Mouse (Mus musculus) hindbrain, embryonic 16.5 days (tissue): Measurements from ENCODE around the gene Mcemp1. TPM values are rescaled to one million over a fixed set of nuclear protein-coding genes. Genes with fewer than 3 reads are reported as not detected.

Source experiments
- ATAC-seq: fragments of 200-750 bp; cut with Nextera tagmentation; 2 replicates; pipeline ENCODE4 v1.8.0; 2017; ENCODE audit warnings: moderate TSS enrichment, moderate library complexity
- H3K27ac ChIP-seq: fragments of 300-500 bp; sonication (generic); 2 replicates; pipeline ENCODE4 v1.5.1; 2014; ENCODE audit warnings: low read depth, mild to moderate bottlenecking, control low read depth, low read length, moderate library complexity
- H3K27me3 ChIP-seq: fragments of 300-500 bp; sonication (generic); replicated peaks from 2 replicates; pipeline ENCODE4 v1.6.1; 2014; ENCODE audit warnings: low read length; ENCODE audit not compliant: control insufficient read depth, insufficient read depth
- H3K36me3 ChIP-seq: fragments of 300-500 bp; sonication (generic); 2 replicates; pipeline ENCODE4 v1.6.1; 2014; ENCODE audit warnings: mild to moderate bottlenecking, low read length, moderate library complexity, mixed read lengths; ENCODE audit not compliant: control insufficient read depth, insufficient read depth
- H3K4me1 ChIP-seq: fragments of 300-500 bp; sonication (generic); 2 replicates; pipeline ENCODE4 v1.6.1; 2014; ENCODE audit warnings: low read depth, low read length; ENCODE audit not compliant: control insufficient read depth, insufficient read depth
- H3K4me2 ChIP-seq: fragments of 300-500 bp; sonication (generic); 2 replicates; pipeline ENCODE4 v1.6.1; 2014; ENCODE audit warnings: mild to moderate bottlenecking, low read length, control low read depth, moderate library complexity
- H3K4me3 ChIP-seq: fragments of 300-500 bp; sonication (generic); 2 replicates; pipeline ENCODE4 v1.5.1; 2014; ENCODE audit warnings: mild to moderate bottlenecking, low read length, control low read depth, moderate library complexity
- H3K9ac ChIP-seq: fragments of 300-500 bp; sonication (generic); 2 replicates; pipeline ENCODE4 v1.6.1; 2014; ENCODE audit warnings: low read depth, mild to moderate bottlenecking, control low read depth, low read length, moderate library complexity
- H3K9me3 ChIP-seq: fragments of 300-500 bp; sonication (generic); 2 replicates; pipeline ENCODE4 v1.6.1; 2014; ENCODE audit warnings: mild to moderate bottlenecking, low read length, moderate library complexity; ENCODE audit not compliant: control insufficient read depth
- WGBS: fragments of 180-500 bp; shearing (Covaris S2); extraction: QIAGEN DNeasy Blood & Tissue Kit; methylation state at CpG from one replicate; pipeline ENCODE4 v1.1.7; 2014; 5-methylcytosine and 5-hydroxymethylcytosine counted together
- polyA plus RNA-seq: library from polyadenylated mRNA; unstranded; fragments of >200 nt; fragmentation: Nextera tagmentation; extraction: Ambion mirVana; gene quantifications from 2 replicates; pipeline ENCODE4 v1.2.1, GENCODE M21; 2015

The Mcemp1 gene
- polyA plus RNA-seq, 1 experiment from 2014 or later: 0.14 TPM

DNA sequence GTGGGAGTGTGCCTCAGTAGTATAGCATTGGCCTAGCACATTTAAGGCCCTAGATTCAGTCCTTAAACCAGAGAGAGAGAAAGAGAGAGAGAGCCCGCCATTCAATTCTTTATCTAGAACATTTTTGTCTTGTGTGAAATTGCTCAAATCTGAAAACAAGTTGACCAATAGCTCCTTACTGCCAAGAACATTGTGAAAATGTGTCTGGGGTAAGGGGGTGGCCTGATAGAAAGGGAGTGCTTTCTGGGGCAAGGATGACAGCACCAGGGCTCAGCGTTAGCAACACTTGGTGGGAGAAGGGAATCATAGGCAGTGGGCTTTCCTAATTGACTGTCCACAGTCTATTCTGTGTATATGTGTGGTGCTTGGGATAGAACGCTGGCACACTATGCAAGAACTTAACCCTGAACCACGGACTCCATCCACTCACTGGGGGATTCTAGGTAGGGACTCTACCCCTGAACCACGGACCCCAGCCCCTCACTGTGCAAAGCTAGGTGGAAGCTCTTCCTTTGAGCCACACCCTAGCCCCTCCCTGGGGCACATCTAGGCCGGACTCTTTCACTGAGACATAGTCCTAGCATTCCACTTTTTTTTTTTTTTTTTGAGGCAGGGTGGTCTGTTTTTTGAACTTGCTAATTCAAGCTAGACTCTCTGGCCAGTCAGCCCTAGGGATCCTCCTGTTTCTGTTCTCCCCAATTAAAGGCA lies 18.6 kb upstream of the Mcemp1 start:
- Histone ChIP-seq H3K4me2 (no peak overlapping the region), H3K4me1 (no peaks in the 10 kb centered on the region), H3K27me3 (no peaks in the 10 kb centered on the region), H3K9ac (no peak overlapping the region), H3K27ac (no peak overlapping the region), H3K9me3 (no peaks in the 10 kb centered on the region), H3K36me3 (no peaks in the 10 kb centered on the region), H3K4me3 (no peak overlapping the region)
- no peak for ATAC-seq
- WGBS: 82% methylated on average over 6 of the region's 6 CpGs

DNA sequence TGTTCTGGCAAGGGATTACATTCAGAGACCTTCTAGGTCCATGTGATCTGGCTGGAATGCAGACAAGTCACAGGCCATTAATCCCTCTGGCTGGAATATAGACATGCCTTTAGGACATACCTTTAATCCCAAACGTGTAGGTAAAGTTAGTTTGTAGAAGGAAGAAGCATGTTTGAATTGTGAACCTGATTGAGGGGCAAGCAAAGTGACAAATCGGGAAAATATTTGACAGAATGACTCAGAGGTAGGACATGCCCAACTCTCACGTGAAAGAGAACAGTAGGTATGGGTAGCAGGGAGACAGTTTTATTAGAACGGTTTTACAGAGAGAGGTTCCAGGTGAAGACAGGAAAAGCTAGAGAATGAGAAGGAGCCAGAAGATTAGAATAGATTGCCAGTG lies 18.0 kb upstream of the Mcemp1 start:
- H3K9ac ChIP-seq: no peak overlapping the region
- WGBS: 82% methylated on average over 4 of the region's 4 CpGs
- no peak for ATAC-seq

GRCm38 (mm10) chr8:3648268-3648667 lies 17.3 kb upstream of the Mcemp1 start:
- ATAC-seq: no peak
- Histone ChIP-seq H3K4me2 (no peak overlapping the region), H3K9me3 (no peaks in the 10 kb centered on the region), H3K4me3 (no peak overlapping the region), H3K36me3 (no peaks in the 10 kb centered on the region), H3K4me1 (no peaks in the 10 kb centered on the region), H3K27me3 (no peaks in the 10 kb centered on the region), H3K27ac (no peak overlapping the region), H3K9ac (no peak overlapping the region)
- WGBS: 85% methylated on average over 2 of the region's 2 CpGs

More for the DNA sequence above, 18.0 kb upstream of the Mcemp1 start:
- Histone ChIP-seq H3K27me3 (no peaks in the 10 kb centered on the region), H3K9me3 (no peaks in the 10 kb centered on the region), H3K27ac (no peak overlapping the region), H3K36me3 (no peaks in the 10 kb centered on the region), H3K4me1 (no peaks in the 10 kb centered on the region), H3K4me3 (no peak overlapping the region), H3K4me2 (no peak overlapping the region)

DNA sequence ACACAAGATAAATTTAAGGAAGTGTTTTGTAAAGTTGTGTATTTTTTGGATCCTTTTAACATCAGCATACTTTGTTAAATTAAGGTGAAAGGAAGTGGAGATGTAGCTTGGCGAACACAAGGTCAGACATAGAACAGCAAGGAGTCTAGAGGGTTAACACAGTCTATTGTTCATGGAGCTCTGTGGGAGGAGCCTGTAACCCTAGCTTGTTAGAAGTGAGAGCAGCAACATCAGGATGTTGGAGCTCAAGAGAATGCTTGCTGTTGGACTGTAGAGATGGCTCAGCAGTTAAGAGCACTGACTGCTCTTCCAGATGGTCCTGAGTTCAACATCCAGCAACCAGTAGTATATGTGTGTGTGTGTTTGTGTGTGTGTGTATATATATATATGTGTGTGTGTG lies 16.6 kb upstream of the Mcemp1 start:
- no peaks in the 10 kb centered on the region for H3K9me3 ChIP-seq
- ATAC-seq: no peak
- H3K27me3 ChIP-seq: no peaks in the 10 kb centered on the region
- WGBS: 37% methylated on average over 1 of the region's 1 CpGs
- H3K4me1 ChIP-seq: no peaks in the 10 kb centered on the region
- no peak overlapping the region for H3K4me2 ChIP-seq
- H3K36me3 ChIP-seq: no peaks in the 10 kb centered on the region
- no peak overlapping the region for H3K9ac ChIP-seq
- H3K4me3 ChIP-seq: no peak overlapping the region
- H3K27ac ChIP-seq: no peak overlapping the region

GRCm38 (mm10) chr8:3652845-3653244 lies 12.7 kb upstream of the Mcemp1 start:
- H3K4me3 ChIP-seq: no peak overlapping the region
- H3K9me3 ChIP-seq: no peaks in the 10 kb centered on the region
- WGBS: 73% methylated on average over 3 of the region's 3 CpGs
- H3K36me3 ChIP-seq: no peaks in the 10 kb centered on the region
- no peak overlapping the region for H3K4me2 ChIP-seq
- no peaks in the 10 kb centered on the region; the same call in 1 of the 2 replicates for H3K4me1 ChIP-seq
- no peak for ATAC-seq
- H3K9ac ChIP-seq: no peak overlapping the region
- no peaks in the 10 kb centered on the region for H3K27me3 ChIP-seq
- H3K27ac ChIP-seq: no peak overlapping the region

DNA sequence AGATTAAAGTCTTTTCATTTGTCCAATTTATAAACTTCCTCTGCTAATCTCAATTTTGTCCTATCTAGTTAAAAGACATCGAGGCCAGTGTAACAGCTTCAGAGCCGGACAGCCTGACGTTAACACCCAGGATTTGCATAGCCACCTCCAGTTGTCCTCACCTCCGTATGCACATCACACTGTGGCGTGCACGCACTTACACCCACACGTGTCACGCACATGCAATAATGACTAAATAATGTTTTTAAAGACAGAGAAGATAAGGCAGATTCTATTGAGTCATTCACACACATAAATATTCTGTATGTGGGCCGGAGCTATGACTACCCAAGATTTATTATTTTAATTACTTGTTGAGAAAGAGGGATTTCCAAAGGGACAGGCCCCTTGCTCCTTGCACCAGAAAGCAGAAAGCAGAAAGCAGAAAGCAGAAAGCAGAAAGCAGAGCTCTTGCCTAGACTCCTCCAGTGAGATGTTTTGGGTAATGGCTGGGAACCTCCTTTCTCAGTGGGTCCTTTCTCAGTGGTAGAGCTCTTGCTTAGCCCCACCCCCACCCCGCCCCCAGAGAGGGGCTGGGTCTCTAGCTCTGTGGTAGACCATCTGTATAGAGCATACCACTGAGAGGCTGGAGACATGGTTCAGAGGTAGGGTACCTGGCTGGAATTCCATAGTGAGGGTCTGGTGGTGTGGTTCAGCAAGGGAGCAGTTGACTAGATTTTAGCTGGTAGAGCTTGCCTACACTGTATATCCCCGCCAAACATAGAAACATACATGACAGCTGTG lies 10.6 kb upstream of the Mcemp1 start:
- Histone ChIP-seq H3K9ac (no peak overlapping the region), H3K4me2 (no peak overlapping the region), H3K36me3 (no peaks in the 10 kb centered on the region), H3K27ac (no peak overlapping the region), H3K4me1 (no peaks in the 10 kb centered on the region; the same call in 1 of the 2 replicates), H3K4me3 (no peak overlapping the region), H3K27me3 (no peaks in the 10 kb centered on the region), H3K9me3 (no peaks in the 10 kb centered on the region)
- 73% methylated on average over 11 of the region's 11 CpGs for WGBS
- ATAC-seq: no peak

DNA sequence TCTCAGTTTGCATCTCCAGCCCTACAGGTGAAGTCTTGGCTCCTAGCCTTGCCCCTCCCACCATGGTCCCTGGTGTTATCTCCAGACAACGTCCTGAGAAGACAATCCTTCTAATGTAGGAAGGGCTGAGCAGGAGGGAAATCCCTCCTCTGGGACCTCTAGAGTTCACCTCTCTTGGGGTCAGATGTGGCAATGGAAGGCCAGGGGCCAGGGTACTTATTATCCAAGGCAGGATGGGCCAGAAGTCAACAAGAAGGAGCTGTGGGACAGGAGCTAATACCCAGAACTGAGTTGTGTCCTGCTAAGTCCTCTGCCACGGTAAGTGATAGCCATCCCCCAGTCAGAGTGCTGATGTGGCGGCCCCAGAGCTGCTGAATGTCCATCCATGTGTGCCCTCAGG lies 10.0 kb upstream of the Mcemp1 start, which contains the start of gene Retn:
Gene Retn, plus strand, starts transcription at position 245 of the 400 bp plus-strand sequence.
- Histone ChIP-seq H3K27ac (no peak within 1 kb of the TSS), H3K36me3 (no peaks in the 10 kb centered on the region), H3K27me3 (no peaks in the 10 kb centered on the region), H3K4me3 (no peak within 1 kb of the TSS), H3K9me3 (no peaks in the 10 kb centered on the region), H3K4me1 (no peaks in the 10 kb centered on the region; the same call in 1 of the 2 replicates), H3K9ac (no peak within 1 kb of the TSS), H3K4me2 (no peak within 1 kb of the TSS)
- ATAC-seq: no peak
- 73% methylated on average over 3 of the region's 3 CpGs for WGBS

GRCm38 (mm10) chr8:3656725-3657381 lies 8.7 kb upstream of the Mcemp1 start:
- peak overlapping the region; percentile 34 for H3K4me2 ChIP-seq
- H3K27me3 ChIP-seq: no peaks in the 10 kb centered on the region
- no peak overlapping the region for H3K9ac ChIP-seq
- 0 out of 2 replicates have a peak overlapping the region, but pooled peaks have one; percentile 6 for H3K4me3 ChIP-seq
- H3K4me1 ChIP-seq: no peaks in the 10 kb centered on the region; the same call in 1 of the 2 replicates
- ATAC-seq: peak; percentile 76
- no peak overlapping the region for H3K27ac ChIP-seq
- 26% methylated on average over 7 of the region's 7 CpGs for WGBS
- H3K36me3 ChIP-seq: no peaks in the 10 kb centered on the region
- no peaks in the 10 kb centered on the region for H3K9me3 ChIP-seq

GRCm38 (mm10) chr8:3660889-3661288 lies 4.7 kb upstream of the Mcemp1 start:
- 89% methylated on average over 8 of the region's 8 CpGs for WGBS
- Histone ChIP-seq H3K9me3 (no peaks in the 10 kb centered on the region), H3K4me2 (no peak overlapping the region), H3K27ac (no peak overlapping the region), H3K4me3 (no peak overlapping the region), H3K4me1 (no peaks in the 10 kb centered on the region; the same call in 1 of the 2 replicates), H3K27me3 (no peaks in the 10 kb centered on the region), H3K9ac (no peak overlapping the region), H3K36me3 (no peaks in the 10 kb centered on the region)
- no peak for ATAC-seq
